Mouse (Mus musculus) mesoderm, embryonic 11.5 days (tissue): ENCODE data around the gene Faap100.
"Not testable (repeated sequence)": the region's sequence is repeated elsewhere in the genome, so short reads cannot be mapped to it uniquely, and the experiment has no call there.

Experiments used
- DNase-seq: peaks from one replicate; pipeline ENCODE4 v3.0.0-alpha.2; 2012; ENCODE audit warnings: low read depth, low spot score

Gene Faap100

DNA sequence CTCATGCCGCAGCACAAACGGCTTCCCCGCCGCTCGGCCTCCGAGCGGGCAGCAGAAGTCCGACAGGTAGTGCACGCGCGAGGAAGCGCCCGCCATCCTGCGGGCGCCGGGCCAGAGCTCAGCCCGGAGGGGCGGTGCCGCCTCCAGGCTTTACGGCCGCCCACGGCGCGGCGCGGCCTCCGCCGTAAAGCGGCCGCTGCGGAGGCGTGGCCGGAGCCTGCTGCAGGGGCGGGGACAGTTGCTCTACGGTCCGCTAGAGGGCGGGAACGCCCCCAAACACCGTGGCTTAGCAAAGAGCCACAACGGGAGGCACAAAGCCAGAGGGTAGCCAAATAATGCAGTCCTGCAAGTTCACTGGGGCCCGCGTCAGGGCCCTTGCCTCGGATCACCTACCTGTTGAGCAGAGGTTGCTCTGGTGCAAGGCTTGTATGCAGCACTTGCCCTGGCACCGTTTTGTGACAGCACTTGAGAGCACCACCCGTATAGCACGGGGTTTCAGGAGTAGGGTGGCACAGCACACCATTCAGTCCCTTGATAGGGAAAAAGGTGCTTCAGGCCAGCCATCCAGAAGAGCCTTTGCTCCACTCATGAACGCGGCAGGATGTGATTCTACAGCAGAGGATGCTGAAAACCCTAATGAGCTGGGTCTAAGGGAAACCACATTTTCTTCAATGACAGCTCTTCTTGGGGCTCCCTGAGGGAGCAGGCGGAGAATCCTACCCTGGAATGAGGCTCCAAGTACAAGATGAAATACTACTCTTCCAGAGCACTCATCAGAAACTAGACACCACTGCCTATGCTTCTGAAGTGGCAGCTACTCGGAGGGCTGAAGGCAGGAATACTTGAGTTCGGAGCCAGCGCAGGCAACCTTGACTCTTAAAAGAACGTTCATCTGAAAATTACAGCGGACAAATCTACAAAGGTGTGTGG lies at the start of gene Faap100:
TSS of gene Faap100 (minus strand) at position 154 of the 930 bp plus-strand sequence.
- peak; percentile 96 for DNase-seq

DNA sequence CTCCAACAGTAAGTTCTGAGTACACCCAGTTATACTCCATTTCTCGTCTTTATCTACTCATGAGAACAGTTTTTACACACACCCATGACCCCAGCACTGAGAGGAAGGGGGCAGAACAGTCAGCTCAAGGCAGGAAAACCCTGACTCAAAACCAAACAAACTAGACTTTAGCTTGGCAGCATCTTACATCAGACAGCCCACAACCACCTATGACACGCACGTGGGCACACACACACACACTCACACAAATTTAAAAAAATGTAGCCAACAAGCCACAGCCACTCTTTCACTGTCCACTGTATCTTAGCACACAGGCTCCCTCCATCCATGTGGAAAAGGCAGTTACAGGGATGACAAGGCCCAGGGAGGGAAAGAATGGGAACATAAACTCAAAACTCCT lies 48.2 kb upstream of the Faap100 start:
- no peak for DNase-seq

GRCm38 (mm10) chr11:120423569-120424295 lies 45.2 kb upstream of the Faap100 start:
- DNase-seq: peak; percentile 86

GRCm38 (mm10) chr11:120422651-120423568 lies 44.3 kb upstream of the Faap100 start:
- DNase-seq: peak; percentile 39

- DNase-seq: no peak
These were observed 40.0 kb upstream of the Faap100 start for GRCm38 (mm10) chr11:120418592-120418991.

- DNase-seq: no peak
These were observed 39.3 kb upstream of the Faap100 start for GRCm38 (mm10) chr11:120417852-120418251.

- DNase-seq: not testable (repeated sequence)
These were observed 35.1 kb upstream of the Faap100 start for GRCm38 (mm10) chr11:120413621-120414020.

- DNase-seq: no peak
These were observed 27.9 kb upstream of the Faap100 start for GRCm38 (mm10) chr11:120406445-120406844.

DNA sequence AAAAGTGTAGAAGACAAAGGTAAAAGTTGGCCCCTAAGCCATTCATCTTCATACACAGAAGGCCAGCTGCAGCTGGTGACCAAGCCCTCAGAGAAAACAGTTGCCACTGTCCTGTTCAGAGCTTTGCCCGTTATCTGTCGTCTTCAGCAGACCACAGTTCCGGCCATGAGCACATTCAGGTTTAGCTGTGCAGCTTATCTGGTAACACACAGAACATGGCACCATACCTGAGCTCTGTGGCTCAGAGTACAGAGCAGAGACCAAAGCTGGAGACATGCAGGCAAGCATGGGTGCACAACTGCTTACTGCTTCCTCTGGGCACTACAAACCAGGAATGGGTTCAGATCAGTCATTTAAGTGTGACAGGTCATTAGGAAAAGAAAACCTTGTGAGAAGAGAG lies 27.3 kb upstream of the Faap100 start:
- DNase-seq: no peak

- DNase-seq: no peak
These were observed 26.2 kb upstream of the Faap100 start for GRCm38 (mm10) chr11:120404814-120405213.

- no peak for DNase-seq
These were observed 20.8 kb upstream of the Faap100 start for GRCm38 (mm10) chr11:120399319-120399718.

GRCm38 (mm10) chr11:120397602-120398001 lies 19.0 kb upstream of the Faap100 start:
- no peak for DNase-seq

DNA sequence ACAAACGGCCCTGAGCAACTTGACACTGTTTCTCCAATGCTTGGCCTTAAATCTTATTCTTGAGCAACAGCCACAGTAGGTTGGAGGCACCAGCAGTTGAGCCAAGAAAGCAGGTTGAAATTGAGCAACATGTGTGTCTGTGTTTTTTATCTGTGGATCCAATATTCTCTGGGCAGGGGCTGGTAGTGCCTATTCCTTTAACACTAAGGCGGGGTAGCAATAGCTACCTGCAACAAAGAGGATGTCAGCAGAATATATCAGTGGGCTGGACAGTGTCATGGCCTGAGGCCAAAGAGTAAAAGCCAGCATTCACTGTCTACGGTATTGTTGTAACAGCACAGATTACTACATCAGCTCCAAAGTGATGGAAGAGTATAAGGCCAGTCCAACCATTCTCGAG lies 17.1 kb upstream of the Faap100 start:
- no peak for DNase-seq

DNA sequence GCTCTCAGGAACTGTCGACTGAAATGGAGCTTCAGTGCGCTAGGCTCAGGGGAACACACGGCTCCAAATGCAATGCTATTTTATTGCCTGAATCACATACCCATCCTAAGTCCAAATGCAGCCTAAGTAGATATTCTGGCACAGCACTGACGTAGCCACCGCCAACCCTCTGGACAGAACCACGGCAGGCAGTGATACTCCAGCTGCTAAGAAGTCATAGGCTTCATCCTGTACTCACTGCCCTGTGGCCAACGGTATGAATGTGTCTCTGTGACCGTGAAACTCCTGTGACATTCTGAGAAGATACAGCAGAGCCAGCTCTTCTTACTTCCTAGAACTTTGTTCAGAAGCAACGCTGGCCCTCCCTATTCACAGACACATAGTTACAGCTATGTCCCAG lies 10.0 kb upstream of the Faap100 start:
- no peak for DNase-seq

DNA sequence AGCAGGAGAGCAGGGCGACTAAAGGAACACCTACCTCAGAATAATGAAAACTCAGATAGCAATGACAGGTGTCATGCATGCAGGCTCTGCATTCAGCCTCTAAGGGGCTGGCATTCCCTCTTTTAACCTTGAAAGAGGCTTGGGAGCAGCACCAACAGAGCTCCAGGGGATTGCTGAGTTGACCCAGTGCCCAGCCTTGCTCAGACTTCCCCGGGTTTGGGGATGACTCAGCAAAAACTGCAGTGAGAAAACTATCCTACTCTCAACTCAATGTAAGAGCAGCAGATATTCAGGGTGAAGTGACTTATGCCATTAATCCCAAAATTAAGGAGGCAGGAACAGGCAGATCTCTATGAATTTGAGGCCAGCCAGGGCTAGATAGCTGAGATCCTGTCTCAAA lies 8.6 kb upstream of the Faap100 start:
- no peak for DNase-seq

DNA sequence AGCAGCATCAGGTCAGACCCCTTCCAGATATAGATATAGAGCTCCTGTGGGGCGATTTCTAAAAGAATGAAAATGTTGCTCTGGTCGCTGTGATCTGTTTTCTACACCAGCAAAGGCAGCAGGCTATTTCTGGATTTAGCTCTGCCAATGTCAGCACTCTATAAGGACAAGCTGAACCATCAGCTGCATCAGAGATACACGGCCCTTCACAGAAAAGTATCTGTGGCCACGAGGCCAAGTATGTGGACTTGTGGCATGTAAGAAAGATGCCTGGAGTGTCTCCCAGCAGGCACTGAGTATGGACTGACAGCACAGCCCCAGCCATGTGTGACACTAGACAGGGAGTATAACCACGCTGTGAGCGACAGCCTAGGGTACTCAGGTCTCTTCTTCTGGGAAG lies 8.1 kb upstream of the Faap100 start:
- DNase-seq: no peak

DNA sequence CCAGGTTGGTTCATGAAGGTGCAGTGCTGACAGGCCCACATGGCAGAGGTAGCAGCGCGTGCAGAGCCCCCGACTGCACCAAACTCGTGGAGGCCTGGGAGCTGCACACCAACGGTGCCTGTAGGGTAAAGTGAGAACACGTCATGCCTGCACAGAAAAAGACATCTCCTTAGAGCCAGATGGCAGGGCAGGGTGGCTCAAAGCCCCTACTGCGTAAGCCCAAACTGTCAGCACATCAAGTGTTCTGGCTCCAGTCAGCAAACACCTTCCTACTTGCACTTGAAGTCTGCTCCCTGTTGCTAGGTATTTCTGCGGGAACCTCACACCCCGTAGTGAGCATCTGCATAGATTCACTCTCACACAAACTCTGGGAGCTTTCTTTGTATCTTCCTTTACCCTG lies 3.9 kb upstream of the Faap100 start:
- DNase-seq: no peak

DNA sequence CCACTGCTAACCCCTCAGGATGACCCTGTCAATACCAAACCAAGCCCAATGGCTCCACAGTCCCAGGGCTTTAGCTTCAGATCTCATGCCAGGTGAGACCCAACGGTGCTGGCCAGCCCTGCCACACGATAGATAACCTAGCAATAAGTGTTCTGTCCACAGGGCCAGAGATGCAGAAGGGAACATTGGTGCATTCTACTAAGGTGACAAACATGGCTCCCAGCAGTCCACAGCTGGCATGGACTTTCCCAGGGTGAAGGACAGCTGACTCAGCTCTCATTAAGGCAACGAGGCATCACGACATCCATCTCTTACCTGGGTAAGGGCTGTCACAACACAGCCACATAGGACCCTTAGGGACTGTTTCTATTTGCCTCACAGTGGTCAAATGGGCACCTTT lies 2.6 kb upstream of the Faap100 start:
- no peak for DNase-seq

DNA sequence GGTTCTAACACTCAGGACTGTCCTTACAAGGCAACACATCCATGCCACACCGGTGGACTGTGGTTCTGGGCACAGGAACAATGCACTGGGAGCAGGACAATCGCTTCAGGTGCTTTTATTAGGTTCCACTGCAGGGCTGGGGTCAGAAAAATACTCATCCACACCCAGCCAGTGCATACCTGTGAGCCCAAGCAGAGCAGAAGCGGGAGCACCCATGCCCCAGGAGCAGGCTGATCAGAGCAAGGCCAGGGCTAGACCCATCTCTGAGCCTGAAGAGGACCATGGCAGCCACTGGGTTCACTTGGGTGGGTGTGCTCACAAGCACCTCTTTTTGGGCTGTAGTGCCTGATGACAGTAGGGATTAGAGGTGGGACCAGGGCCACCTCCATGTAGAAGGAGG lies 1.7 kb upstream of the Faap100 start:
- DNase-seq: no peak

- DNase-seq: peak; percentile 50
These were observed 443 bp downstream of the Faap100 start for GRCm38 (mm10) chr11:120378031-120378610.

DNA sequence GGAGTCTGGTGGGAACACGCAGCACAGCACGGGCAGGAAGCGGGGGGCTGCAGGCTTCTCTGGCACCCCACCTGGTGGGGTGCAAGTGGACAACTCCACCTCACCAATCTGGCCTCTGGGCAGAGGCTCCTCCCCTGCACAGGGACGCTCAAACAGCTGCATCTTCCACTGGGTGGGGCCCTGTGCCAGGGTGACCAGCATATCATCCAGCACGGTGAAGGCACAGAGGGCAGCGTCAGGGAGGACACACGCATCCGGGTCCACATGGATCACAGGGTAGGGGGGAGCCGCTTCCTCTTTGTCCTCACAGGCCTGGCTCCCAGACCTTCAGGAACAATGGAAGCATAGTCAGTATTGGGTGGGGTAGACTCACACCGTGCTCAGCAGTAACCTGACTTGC lies 1.2 kb downstream of the Faap100 start:
- no peak for DNase-seq
